Mouse (Mus musculus) mesoderm, embryonic 11.5 days (tissue): Measurements from ENCODE around the gene Unc50.

Experiments used
- DNase-seq: peaks from one replicate; pipeline ENCODE4 v3.0.0-alpha.2; 2012; ENCODE audit warnings: low read depth, low spot score

Unc50 gene

DNA sequence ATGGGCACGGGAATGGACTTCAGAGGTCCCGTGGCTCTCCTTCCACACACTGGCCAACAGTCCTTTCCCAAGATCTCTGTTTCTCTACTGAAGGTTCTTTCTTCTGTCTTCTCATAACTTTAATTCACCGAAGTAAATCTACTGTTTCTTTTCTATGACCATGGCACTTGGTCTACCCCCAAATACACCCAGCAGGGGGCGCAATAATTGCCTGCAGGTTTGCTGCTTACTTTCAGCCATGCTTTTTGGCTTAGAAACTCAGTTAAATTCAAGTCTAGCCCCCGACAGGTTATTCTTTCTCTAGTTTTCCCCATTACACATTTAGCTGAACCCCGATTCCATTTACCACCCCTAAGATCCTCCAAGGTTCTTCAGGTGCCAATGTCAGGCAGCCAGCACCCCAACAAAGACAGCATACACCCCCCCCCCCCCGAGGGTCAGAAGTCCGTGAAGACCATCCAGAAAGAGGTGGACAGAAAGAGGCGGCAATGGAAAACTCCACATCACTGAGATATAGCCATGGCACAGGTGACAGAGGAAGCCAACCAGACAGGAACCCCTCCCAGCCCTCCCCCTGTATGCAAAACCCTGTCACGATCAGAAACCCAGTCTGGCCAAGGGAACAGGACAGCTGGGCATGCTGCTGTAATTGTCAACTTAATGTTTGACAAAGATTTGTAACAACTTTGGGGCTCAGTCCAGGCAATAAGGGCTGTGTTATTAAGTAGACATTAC, 18.6 kb downstream of the Unc50 start:
- peak; percentile 36 for DNase-seq

DNA sequence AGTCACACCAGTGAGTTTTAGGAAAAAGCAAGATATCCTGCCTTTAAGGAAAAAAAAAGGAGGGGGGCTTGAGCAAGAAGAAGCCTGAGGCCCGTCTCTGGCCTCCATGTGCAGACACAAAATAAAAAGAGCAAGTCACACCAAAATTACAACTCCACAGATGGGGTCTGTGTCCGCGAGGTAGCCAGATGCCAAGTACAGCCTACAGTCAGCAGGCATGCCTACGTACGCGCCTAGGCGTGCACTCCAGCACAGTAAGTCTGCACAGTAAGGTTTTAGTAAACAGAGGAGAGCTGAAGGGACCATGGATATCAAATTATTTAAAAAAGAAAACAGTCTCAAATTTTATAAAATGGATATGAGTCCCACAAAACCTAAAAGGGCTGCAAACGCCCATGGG, 21.3 kb downstream of the Unc50 start:
- DNase-seq: no peak

DNA sequence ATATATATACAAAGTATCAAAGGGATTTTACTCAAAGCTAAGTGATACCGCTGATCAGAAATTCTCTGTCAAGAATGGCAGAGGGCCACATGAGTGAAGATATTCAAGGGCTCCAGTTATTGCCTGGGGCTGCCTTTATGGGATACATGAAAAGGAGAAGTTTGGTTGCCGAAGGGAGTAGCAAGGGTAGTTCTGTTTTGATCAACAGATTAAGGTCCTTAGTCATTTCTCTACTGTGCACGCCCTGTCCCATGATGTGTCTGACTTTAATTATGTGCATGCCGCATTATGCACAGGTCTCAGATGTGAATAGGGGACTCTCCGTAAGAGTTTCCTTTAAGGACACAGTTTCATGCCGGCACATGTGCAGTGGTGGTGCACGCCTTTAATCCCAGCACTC, 27.6 kb downstream of the Unc50 start:
- DNase-seq: no peak

DNA sequence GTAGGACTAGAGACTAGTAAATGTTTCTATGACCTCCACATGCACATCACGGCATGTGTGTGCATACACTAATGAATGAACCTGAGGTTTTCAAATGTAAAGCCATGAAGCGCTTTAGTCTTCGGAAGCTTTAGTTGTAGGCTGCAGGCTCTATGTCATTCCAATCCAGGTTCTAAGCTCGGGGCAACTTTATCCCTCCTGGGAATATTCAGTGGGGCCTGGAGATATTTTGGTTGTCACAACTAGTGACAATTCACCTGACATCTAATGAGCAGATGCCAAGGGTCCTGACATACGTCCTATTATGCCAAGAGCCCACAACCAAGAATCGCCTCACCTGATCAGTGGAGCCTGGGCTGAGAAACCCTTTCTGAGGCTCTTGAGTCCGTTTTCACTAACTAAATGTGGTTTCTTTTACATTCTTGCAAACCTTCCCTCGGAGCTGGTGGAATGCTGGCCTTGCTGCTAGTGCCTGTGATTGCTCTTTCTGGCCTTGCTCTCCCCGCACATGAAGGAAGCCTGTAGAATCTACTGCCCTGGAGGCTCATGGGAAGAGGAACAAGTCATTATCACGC, 35.0 kb downstream of the Unc50 start:
- DNase-seq: no peak

DNA sequence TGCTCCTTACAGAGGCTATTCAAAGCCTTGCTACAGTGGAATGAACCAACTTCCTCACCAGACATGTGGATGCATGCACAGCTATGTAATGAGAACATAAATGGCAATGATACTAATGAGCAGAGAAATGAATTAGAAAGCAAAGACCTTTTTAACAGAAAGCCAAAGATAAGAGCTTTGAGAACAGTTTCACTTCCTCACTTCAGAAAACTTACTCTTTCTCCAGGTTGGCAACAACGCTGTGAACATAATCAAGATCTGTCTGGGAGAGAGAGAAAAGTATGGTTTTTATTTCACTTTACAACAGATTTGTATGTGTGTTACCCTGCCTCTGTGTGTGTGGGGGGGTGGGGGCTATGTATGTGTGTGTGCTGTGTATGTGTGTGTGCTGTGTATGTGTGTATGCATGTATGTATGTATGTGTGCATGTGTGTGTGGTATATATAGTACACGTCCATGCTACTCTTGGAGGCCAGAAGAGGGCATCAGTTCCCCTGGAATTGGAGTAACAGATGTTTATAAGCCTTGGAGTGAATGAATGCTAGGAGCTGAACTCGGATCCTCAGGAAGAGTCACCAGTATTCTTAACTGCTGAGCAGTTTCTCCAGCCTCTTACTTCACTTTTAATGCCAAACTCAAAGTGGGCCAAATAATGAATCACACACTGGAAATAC, 36.5 kb downstream of the Unc50 start:
- DNase-seq: no peak

DNA sequence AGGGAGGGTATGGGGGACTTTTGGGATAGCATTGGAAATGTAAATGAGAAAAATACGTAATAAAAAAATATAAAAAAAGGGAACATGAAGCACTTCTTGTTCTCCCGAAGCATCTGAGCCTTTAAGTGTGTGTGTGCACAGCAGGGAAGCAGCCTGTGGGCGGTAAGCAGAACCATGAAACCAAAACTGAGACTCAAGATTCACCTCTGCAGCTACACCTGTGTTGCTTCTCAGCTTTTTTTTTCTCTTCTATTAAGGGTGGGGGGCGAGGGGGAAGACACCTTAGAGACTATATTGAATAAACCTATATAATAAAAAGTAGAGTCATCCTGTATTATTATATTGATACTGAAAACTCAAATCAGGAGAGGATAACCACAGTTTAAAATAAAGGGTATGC, 37.9 kb downstream of the Unc50 start:
- no peak for DNase-seq

DNA sequence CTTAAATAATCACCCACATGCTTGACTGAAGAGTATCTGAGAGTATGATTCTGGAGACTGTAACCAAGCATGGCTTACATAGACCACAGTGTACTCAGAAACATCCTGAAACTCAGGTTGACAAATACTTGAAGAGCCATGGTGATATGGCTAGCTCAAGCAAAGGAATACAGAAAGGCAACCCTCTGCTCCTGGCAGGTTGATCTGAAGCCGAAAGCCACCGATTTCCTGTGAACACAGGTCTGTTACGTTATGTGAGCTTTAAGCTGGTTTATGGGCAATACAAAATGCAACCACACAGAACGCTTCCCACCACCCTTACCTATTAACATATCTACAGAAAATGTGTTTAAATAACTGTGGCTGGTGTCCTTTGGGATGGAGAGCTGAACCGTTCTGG, 39.1 kb downstream of the Unc50 start:
- no peak for DNase-seq

DNA sequence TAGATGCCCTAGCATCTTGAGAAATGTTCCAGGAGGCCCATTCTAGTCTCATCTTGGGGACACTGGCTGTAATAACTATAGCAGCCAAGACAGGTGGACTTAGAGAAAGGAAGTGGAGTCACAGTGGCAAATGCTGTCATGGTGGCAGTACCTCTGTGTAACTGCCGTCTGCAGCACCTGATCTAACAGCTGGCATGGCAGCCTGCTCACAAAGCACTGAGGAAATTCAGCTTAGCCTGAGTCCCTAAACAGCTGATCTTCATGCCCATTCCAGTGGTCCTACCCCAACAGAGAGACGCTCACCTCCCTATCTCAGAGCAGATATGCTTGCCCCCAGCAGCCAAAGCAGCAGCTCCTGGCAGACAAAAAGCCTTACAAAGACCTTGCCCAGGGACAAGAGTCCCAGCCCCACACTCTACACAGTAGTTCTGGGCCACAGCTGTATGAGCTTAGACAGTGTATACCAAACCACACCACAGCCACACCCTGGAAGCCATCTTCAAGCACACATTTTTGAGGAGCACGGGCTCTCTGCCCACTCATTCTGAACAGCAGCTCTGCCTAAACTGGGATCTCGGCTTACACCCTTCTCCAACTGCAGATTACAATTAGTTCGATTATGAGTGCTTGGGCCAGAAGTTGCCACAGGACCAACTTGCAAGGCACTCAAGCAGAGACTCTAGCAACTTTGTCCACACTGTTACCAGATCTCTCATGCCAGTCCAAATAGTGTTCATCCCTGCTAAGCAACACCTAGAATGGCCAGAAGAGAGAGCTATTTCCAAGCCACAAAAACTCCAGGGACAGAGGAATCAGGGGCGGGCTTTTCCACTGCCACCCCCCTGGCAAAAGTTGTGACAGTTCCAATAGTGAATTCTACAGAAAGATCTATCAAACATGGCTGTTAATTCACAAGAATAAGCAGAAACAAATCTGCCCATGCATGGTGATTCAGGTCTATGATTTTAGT, 41.5 kb downstream of the Unc50 start:
- no peak for DNase-seq

DNA sequence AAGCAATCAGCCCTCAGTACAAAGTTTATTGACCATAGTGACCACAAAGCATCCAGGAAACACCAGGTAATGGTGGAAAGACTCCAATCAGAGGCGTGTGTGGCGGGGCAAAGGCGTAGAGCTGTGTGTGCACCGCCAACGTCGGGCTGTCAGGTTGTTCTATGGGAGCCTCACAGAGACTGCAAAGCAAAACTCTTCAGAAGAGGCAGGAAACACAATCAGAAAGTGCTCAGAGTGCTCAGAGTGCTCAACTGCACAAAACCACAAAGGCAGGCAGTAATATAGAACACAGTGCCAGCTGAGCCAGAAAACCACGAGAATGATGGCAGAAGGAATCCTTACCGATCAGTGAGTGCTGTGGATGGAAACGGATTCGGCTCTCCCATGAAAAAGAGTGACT, 43.3 kb downstream of the Unc50 start:
- DNase-seq: no peak

DNA sequence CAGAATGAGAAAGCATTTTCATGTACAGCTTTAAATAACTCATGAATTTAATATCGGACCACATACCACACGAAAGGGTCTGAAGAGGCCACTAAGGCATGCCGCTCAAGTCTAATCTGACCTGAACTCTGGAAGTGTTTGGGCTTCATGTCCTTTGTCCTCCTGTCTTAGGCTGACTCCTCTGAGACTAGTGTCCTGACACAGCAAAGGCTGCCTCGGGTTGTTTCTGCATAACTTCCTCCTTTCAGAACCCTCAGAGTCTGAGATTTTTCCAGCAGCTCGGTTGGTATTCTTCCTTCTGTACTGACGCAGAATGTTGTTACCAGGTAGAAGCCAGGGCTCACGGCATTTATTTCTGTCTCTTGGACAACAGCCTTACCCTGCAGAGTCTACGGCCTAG, 44.1 kb downstream of the Unc50 start:
- no peak for DNase-seq

DNA sequence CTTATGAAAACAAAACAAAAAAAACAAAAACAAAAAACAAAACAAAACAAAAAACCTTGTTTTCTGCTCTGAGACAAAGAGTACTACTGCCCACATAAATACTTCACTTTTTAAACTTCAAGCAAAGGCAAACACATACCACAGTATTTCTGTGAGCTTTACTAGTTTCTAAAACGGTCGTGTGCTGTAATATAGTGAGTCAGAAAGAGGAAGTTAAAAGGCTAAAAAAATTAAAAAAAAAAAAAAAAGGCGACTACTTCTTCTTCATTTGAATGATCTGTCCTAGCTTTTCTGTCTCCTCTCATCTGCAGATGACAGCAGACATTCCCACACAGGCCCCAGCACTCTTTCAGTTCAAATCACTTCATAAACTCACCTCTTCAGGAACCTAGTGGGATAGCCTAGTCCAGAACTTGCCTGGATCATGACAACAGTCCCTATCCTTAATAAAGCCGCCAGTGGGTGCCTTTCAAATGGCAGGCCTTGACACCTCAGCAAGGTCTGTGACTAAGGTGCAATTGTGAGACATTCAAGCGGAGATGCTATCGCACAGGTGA, 44.8 kb downstream of the Unc50 start:
- no peak for DNase-seq

DNA sequence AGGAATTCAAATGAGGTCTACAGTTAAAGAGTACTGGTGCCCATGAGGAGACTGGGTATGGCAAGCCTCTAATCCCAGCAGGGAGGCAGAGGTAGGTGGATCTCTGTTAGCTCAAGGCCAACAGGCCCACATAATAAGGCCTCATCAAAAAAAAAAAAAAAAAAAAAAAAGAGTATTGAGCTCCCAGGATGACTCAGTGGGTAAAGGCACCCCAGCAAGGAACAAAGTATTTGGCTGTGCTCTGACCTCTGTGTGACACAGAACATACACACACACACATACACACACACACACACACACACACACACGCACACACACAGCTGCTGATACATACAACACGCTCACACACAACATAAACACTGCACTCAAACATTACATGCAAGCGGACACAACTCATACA, 45.4 kb downstream of the Unc50 start:
- no peak for DNase-seq

DNA sequence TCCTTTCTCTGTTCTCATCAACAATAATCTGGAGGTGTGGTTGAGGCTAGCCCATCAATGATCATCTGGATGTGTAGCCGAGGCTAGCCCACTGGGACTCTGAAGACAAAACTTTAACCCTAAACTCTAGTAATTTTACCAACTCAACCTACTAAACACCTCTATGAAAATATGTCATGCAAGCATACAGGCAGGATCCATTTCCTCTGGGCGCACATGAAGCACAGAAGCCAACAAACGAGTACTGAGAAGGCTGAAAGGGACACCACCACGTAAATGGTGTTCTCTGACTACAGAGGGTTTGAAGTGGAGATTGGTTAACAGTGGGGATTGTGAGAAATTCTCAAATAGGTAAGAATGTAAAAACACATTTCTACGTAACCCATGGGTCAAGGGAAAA, 47.3 kb downstream of the Unc50 start:
- no peak for DNase-seq

DNA sequence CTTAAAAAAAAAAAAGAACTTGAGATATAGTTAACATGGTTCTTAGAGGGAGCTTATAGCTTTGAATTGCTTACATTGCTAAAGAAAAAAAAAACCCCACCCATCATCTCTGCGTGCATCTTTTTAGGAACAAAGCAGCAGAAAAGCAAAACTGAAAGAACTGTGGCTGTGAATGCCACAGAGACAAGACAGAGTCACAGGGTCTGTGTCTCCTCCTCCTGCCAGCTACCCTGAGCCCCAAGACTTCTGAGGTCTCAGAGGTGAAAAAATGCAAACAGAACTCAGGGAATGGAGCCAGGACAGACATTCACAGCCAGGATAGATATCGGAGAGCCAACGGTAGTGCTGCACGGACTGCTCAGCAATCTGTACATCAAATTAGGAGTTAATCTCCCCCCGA, 48.0 kb downstream of the Unc50 start:
- DNase-seq: no peak

DNA sequence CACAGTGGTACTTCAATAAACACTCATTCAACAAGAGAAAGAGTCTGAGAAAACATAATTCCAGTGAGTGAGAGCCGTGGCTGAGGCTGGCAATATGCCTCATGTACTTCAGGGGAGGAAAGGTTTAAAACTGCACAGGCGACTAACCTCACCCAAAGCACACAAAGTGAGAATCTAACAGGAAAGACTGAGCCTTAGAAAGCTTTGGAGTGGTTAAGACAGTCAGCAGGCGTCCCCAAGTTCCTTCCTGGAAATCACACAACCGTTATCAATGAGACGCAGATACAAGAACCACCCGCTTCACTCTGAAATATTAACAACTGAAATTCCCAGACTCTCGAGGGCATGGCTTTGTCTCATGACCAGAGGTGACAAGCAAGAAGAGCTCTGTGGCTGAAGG, 48.5 kb downstream of the Unc50 start:
- no peak for DNase-seq

DNA sequence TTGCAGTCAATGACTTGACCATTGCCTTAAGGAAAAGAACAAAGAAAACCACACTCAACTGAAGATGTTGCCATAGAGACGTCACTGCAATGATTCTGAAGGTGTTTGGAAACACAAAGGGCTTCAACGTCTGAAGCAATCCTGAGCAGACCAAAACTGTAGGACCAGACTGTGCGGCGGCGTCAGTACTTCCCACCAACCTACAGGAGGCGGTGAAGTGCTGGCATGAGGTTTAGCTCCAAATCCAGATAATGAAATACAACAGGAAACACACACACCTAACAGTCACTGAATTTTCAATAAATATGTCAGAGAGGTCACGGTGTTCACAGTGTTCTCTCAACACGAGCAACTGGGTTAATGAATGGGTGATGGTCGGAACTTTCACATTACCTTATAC, 49.1 kb downstream of the Unc50 start:
- DNase-seq: no peak

DNA sequence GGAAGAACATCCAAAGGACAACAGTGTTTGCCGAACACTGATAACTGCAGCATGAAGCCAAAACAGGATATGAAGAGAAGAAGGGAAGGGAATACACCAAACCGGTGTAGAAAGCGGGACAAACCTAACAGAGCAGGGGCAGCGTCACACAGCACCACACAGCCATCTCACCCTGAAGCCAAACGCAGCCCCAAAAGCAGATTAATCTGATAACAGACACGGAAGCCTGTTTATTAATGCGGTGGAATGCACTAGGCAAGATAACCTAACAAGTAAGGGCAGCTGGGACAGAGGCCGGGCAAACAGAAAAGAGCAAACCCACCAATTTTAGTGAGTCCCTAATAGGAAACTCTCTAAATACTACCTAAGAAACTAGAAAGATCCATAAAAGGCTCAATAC, 49.8 kb downstream of the Unc50 start:
- DNase-seq: no peak

DNA sequence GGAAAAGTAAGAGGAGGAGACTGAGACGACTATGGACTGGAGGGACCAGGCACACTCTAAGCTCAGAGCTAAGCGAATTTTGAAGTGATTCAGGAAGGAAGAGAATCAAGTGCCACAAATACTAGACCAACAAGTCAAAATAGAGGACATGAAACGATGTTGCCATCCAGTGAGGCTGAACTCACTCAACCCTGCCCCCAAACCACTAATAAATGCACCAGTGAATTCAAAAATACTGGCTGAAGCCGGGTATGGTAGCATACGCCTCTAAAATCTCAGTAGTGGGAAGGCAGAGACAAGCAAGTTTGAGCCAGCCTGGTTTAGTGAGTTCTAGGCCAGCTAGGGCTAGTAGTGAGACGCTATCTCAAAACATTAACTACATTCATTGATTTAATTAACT, 50.8 kb downstream of the Unc50 start:
- DNase-seq: no peak

DNA sequence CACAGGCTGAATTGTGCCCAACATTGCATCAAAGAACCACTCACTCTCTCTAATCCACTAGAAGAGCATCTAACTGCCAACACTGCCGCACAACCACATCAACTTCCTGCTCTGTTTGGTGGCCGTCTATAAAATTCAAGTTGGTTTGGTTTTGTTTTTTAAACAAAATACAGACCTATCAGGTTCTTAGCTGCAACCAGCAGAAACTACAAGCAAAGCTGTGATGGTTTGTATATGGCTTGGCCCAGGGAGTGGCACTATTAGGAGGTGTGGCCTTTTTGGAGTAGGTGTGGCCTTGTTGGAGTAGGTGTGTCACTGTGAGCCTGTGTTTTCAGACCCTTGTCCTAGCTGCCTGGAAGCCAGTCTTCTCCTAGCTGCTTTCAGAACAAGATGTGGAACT, 51.4 kb downstream of the Unc50 start:
- no peak for DNase-seq

DNA sequence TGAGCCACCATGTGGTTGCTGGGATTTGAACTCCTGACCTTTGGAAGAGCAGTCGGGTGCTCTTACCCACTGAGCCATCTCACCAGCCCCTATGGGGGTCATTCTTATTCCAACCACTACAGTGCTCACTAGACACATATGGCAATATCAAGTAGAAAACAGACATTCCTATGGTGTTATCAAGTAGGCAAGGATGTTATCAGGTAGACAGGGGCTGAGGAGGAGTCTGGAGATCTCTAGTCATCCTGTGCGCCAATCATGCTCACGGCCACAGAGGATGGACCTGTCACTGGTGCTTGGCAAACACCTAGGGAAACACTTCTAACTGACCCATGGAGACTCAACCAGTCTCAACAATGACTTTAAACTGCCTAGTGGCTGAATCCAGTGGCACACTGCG, 54.7 kb downstream of the Unc50 start:
- DNase-seq: no peak

DNA sequence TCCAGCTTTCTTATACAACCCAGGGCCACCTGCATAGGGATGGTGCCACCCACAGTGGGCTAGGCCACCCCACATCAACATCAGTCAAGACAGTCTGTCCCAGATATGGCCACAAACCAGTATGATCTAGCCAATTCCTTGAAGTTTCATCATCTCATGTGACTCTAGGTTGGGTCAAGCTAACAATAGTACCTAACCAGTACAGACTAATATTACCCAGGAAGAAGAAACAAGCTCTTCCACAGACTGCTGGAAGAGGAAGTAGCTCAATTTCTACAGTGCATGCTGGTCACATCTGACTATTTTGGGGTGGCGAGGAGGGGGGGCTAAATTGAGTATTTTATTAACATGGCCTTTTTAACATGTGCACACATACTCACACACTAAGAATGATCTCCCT, 56.5 kb downstream of the Unc50 start:
- DNase-seq: no peak

DNA sequence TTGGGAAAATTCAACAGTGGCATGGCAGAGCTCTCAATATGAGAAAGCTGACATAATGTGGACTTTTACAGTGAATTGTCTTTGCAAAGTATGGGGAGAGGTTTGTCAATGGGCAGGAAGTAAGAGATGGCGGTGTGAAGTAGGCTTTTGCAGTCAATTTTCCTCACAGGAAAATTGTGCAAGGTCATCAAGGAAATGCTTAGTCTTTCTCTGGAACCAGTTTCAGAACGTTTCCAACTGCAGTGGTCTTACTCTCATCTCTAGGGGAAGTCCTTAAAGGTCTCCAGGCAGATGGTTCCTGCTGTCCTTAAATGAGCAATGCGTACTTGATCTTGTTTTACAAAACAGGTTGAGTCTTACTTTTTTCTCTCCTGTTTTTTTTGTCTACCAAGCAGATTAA, 57.1 kb downstream of the Unc50 start:
- no peak for DNase-seq
